Mouse (Mus musculus) Patski (cell line): ENCODE results near the gene Farp1. TPM values are rescaled to one million over a fixed set of nuclear protein-coding genes. Genes with fewer than 3 reads are reported as not detected.
A peak's percentile ranks its signal among the peaks of the same experiment; 100 is the strongest.

Source experiments
- ATAC-seq: fragments of 100-300 bp; one replicate; pipeline ENCODE4 v1.8.0; 2021
- CTCF ChIA-PET: fragments of 350-600 bp; sonication (Branson Sonifier 250); formaldehyde crosslinking; loops from one replicate; lab custom pipeline; 2022; ENCODE audit warnings: inconsistent platforms; lab: Charles Lee
- POLR2A ChIA-PET: fragments of 350-600 bp; sonication (Branson Sonifier 250); formaldehyde crosslinking; loops from one replicate; lab custom pipeline; 2022; ENCODE audit warnings: antibody characterized with exemption, inconsistent platforms; lab: Charles Lee
- DNase-seq: peaks from one replicate; pipeline ENCODE4 v3.0.0-alpha.2; 2011; ENCODE audit warnings: low read depth, low spot score
- H3K27me3 ChIP-seq: fragments of 371-371 bp; one replicate; pipeline ENCODE4 v1.5.1; 2021
- CTCF ChIP-seq: fragments of 100-300 bp; IDR thresholded peaks from one replicate; pipeline ENCODE4 v1.5.1; 2021
- in situ Hi-C: fragments of 300-500 bp; cut with MboI; formaldehyde crosslinking; loops from 3 replicates; pipeline ENCODE4 v1.11.1; 2018; ENCODE audit warnings: low pct_unique_long_range_greater_than_20kb, mixed read lengths
- polyA plus RNA-seq: library from polyadenylated mRNA; unstranded; gene quantifications from one replicate; pipeline ENCODE4 v1.2.3, GENCODE M21; 2021

Gene Farp1
- 96.8 TPM for polyA plus RNA-seq

GRCm38 (mm10) chr14:121034973-121035662 is at the start of gene Farp1:
Gene Farp1, plus strand, starts transcription at chr14:121035200.
- ATAC-seq (peak; percentile 90), DNase-seq (no peak)
- POLR2A ChIA-PET, result interaction anchor here (1.4 to 1.6 kb wide), 2 partner anchors 179 to 211 kb away, joined by 3 to 5 read pairs; no protein-coding TSS in a partner anchor
- no peak for TF ChIP-seq CTCF
- no peaks in the 10 kb centered on the region for H3K27me3 ChIP-seq
- CTCF ChIA-PET, result interaction anchor here (0.6 to 1.8 kb wide), 7 partner anchors 11 to 238 kb away, joined by 3 to 6 read pairs (median 3); no protein-coding TSS in a partner anchor
- in situ Hi-C loops, result loop anchor here (5.0 to 10.0 kb wide), 3 partner anchors 160 to 417 kb away; no protein-coding TSS in a partner anchor

- H3K27me3 ChIP-seq, result no peaks in the 10 kb centered on the region
- ATAC-seq (no peak), DNase-seq (no peak)
- in situ Hi-C loops, result no loop called here
- no peak for TF ChIP-seq CTCF
- POLR2A ChIA-PET, result no interaction called here
- CTCF ChIA-PET, result no interaction called here
Measured at GRCm38 (mm10) chr14:120989126-120989525, 45.9 kb upstream of the Farp1 start.

- DNase-seq (no peak), ATAC-seq (no peak)
- TF ChIP-seq CTCF, result no peak
- ChIA-PET POLR2A (no interaction called here), CTCF (no interaction called here)
- no peaks in the 10 kb centered on the region for H3K27me3 ChIP-seq
- in situ Hi-C loops, result no loop called here
Measured at GRCm38 (mm10) chr14:120997686-120998085, 37.3 kb upstream of the Farp1 start.

- no peaks in the 10 kb centered on the region for H3K27me3 ChIP-seq
- POLR2A ChIA-PET, result no interaction called here
- in situ Hi-C loops, result no loop called here
- DNase-seq, result peak; percentile 28
- TF ChIP-seq CTCF, result no peak
- ATAC-seq, result peak; percentile 71
- CTCF ChIA-PET, result no interaction called here
Measured at GRCm38 (mm10) chr14:121000561-121001340, 34.2 kb upstream of the Farp1 start.

GRCm38 (mm10) chr14:121005621-121006020 is 29.4 kb upstream of the Farp1 start:
- no peak for DNase-seq
- POLR2A ChIA-PET, result no interaction called here
- no peaks in the 10 kb centered on the region for H3K27me3 ChIP-seq
- CTCF ChIA-PET, result interaction anchor here (1.0 to 1.9 kb wide), 4 partner anchors 9 to 14 kb away, joined by 3 to 6 read pairs (median 4); no protein-coding TSS in a partner anchor
- no peak for TF ChIP-seq CTCF
- in situ Hi-C loops, result no loop called here
- ATAC-seq, result no peak

- CTCF ChIA-PET, result interaction anchor here (1.0 to 1.9 kb wide), 4 partner anchors 9 to 15 kb away, joined by 3 to 6 read pairs (median 4); no protein-coding TSS in a partner anchor
- ATAC-seq, result no peak
- no peaks in the 10 kb centered on the region for H3K27me3 ChIP-seq
- no peak for DNase-seq
- in situ Hi-C loops, result no loop called here
- TF ChIP-seq CTCF, result no peak
- POLR2A ChIA-PET, result no interaction called here
Measured at GRCm38 (mm10) chr14:121006021-121006420, 29.0 kb upstream of the Farp1 start.

- no peaks in the 10 kb centered on the region for H3K27me3 ChIP-seq
- ChIA-PET POLR2A (no interaction called here), CTCF (interaction anchor here (1.5 kb wide), 1 partner anchor 61 kb away, joined by 3 read pairs; no protein-coding TSS in a partner anchor)
- in situ Hi-C loops, result no loop called here
- ATAC-seq, result peak; percentile 69
- DNase-seq, result no peak
- no peak for TF ChIP-seq CTCF
Measured at GRCm38 (mm10) chr14:121015114-121015690, 19.8 kb upstream of the Farp1 start.

GRCm38 (mm10) chr14:121022403-121022802 is 12.6 kb upstream of the Farp1 start:
- H3K27me3 ChIP-seq, result no peaks in the 10 kb centered on the region
- in situ Hi-C loops, result no loop called here
- POLR2A ChIA-PET, result no interaction called here
- CTCF ChIA-PET, result interaction anchor here (1.1 kb wide), 1 partner anchor 57 kb away, joined by 3 read pairs; no protein-coding TSS in a partner anchor
- DNase-seq, result no peak
- TF ChIP-seq CTCF, result no peak
- no peak for ATAC-seq

- ATAC-seq (no peak), DNase-seq (no peak)
- ChIA-PET POLR2A (no interaction called here), CTCF (no interaction called here)
- in situ Hi-C loops, result no loop called here
- no peaks in the 10 kb centered on the region for H3K27me3 ChIP-seq
- no peak for TF ChIP-seq CTCF
Measured at GRCm38 (mm10) chr14:121025381-121025780, 9.6 kb upstream of the Farp1 start.

GRCm38 (mm10) chr14:121031396-121031795 is 3.6 kb upstream of the Farp1 start:
- CTCF ChIA-PET, result interaction anchor here (1.4 kb wide), 1 partner anchor 12 kb away, joined by 5 read pairs; no protein-coding TSS in a partner anchor
- no peaks in the 10 kb centered on the region for H3K27me3 ChIP-seq
- POLR2A ChIA-PET, result no interaction called here
- no peak for TF ChIP-seq CTCF
- DNase-seq (no peak), ATAC-seq (no peak)
- in situ Hi-C loops, result loop anchor here (5.0 to 10.0 kb wide), 3 partner anchors 163 to 421 kb away; no protein-coding TSS in a partner anchor
